Comparison of ENCODE assay signal across 12 mouse cellular contexts in genomic region chr12:75358714-75359113, GRCm38 (mm10). TPM values are rescaled to one million over a fixed set of nuclear protein-coding genes. Genes with fewer than 3 reads are reported as not detected.
DNase-seq lines count a peak whose midpoint lies in the region; ATAC-seq and TF ChIP-seq lines count a peak whose summit lies in the region.
"Had no signal": no experiment of that assay in that cellular context is flagged by ENCODE, and none has a peak within 500 bp of the region (broad histone marks: within the 10 kb centered on the region; RNA-seq: fewer than 3 reads in every experiment).

No protein-coding gene starts in this region.

- no peak for ATAC-seq in hindbrain, postnatal 0 days
- no peak for ATAC-seq in hindbrain, embryonic 16.5 days
- no peak for ATAC-seq in megakaryocyte, adult 5-6 weeks (ENCODE audit: poor library complexity, severe bottlenecking)
- ATAC-seq: midbrain, embryonic 13.5 days had no signal

- DNase-seq in hindbrain, postnatal 0 days (ENCODE audit: low spot score) = peak; percentile 32
- peak; percentile 94 for DNase-seq in NIH3T3 (ENCODE audit: low read depth)
- DNase-seq in gastrocnemius, postnatal 10 days = peak; percentile 66
- DNase-seq in lung, adult 18-20 months = peak; percentile 48 to 64
- no peak for DNase-seq in embryo, embryonic 11 days
- no peak for DNase-seq in spleen, postnatal 14 days (ENCODE audit: low spot score in 2 of 2)
- DNase-seq: right cerebral cortex, postnatal 14 days had no signal

- no peaks in the 10 kb centered on the region for H3K27me3 ChIP-seq in hindbrain, postnatal 0 days (ENCODE audit: insufficient read depth, low read length)
- H3K27me3 ChIP-seq in hindbrain, embryonic 16.5 days (replicated peaks; ENCODE audit: control insufficient read depth, insufficient read depth, low read length) = no peaks in the 10 kb centered on the region
- H3K27me3 ChIP-seq: heart, embryonic 13.5 days; midbrain, embryonic 13.5 days had no signal

- H3K4me2 ChIP-seq in hindbrain, postnatal 0 days (ENCODE audit: low read depth, low read length) = no peak overlapping the region
- no peak overlapping the region for H3K4me2 ChIP-seq in hindbrain, embryonic 16.5 days (ENCODE audit: low read length)
- H3K4me2 ChIP-seq: heart, embryonic 13.5 days; midbrain, embryonic 13.5 days had no signal

- no peaks in the 10 kb centered on the region for H3K9me3 ChIP-seq in hindbrain, postnatal 0 days (ENCODE audit: low read length)
- H3K9me3 ChIP-seq in hindbrain, embryonic 16.5 days (ENCODE audit: control insufficient read depth, low read length) = no peaks in the 10 kb centered on the region
- H3K9me3 ChIP-seq: G1E; heart, embryonic 13.5 days; midbrain, embryonic 13.5 days had no signal

- no peak overlapping the region for H3K4me3 ChIP-seq in hindbrain, postnatal 0 days (ENCODE audit: low read length)
- no peak overlapping the region for H3K4me3 ChIP-seq in hindbrain, embryonic 16.5 days (ENCODE audit: low read length)
- H3K4me3 ChIP-seq: heart, embryonic 13.5 days; midbrain, embryonic 13.5 days had no signal

- WGBS in hindbrain, postnatal 0 days = 48% methylated on average over 4 of the region's 4 CpGs
- WGBS in hindbrain, embryonic 16.5 days = 61% methylated on average over 4 of the region's 4 CpGs

- no peaks in the 10 kb centered on the region for H3K4me1 ChIP-seq in hindbrain, postnatal 0 days (ENCODE audit: insufficient read depth, low read length)
- peaks cover 4% of the 10 kb centered on the region; the same call in 1 of the 2 replicates for H3K4me1 ChIP-seq in hindbrain, embryonic 16.5 days (ENCODE audit: control insufficient read depth, insufficient read depth, low read depth, low read length)
- H3K4me1 ChIP-seq: midbrain, embryonic 13.5 days had no signal

- H3K9ac ChIP-seq in hindbrain, postnatal 0 days (replicated peaks; ENCODE audit: low read length) = no peak overlapping the region
- H3K9ac ChIP-seq in hindbrain, embryonic 16.5 days (ENCODE audit: low read depth, low read length) = no peak overlapping the region
- H3K9ac ChIP-seq: heart, embryonic 13.5 days; midbrain, embryonic 13.5 days had no signal

- no peak overlapping the region for H3K27ac ChIP-seq in hindbrain, postnatal 0 days
- no peak overlapping the region for H3K27ac ChIP-seq in hindbrain, embryonic 16.5 days (ENCODE audit: low read depth, low read length)
- H3K27ac ChIP-seq: heart, embryonic 13.5 days; midbrain, embryonic 13.5 days had no signal

- no peaks in the 10 kb centered on the region for H3K36me3 ChIP-seq in hindbrain, postnatal 0 days (ENCODE audit: insufficient read depth, low read length)
- H3K36me3 ChIP-seq in hindbrain, embryonic 16.5 days (ENCODE audit: control insufficient read depth, insufficient read depth, low read length) = no peaks in the 10 kb centered on the region
- H3K36me3 ChIP-seq: G1E; midbrain, embryonic 13.5 days had no signal

- no peak for TF ChIP-seq CTCF in hindbrain, postnatal 0 days (IDR thresholded peaks at IDR 0.05; ENCODE audit: low read depth)

RNA-seq across cellular contexts. Expression of gene Rhoj, which starts 50.6 kb away (rescaled TPM):
- total RNA-seq in hindbrain, postnatal 0 days (2014; rRNA removed) = 27.2 and 37.6 TPM in 2 replicates
- 16.5 and 18.9 TPM in 2 replicates for polyA plus RNA-seq in hindbrain, postnatal 0 days (2015; fragmentation: Nextera tagmentation; extraction: Ambion mirVana)
- polyA plus RNA-seq in hindbrain, embryonic 16.5 days (2015; fragmentation: Nextera tagmentation; extraction: Ambion mirVana) = 20.8 and 24.3 TPM in 2 replicates
- 10 to 100 TPM; 37.9 to 38.6 TPM for total RNA-seq in gastrocnemius, postnatal 10 days (2021)
- total RNA-seq in megakaryocyte, adult 5-6 weeks (2015) = not detected in 2 replicates
- total RNA-seq in megakaryocyte, adult 5-6 weeks (2017) = 0.18 TPM in 1 of 2 replicates, not detected in the other
- polyA plus RNA-seq: G1E had no signal

RNA-seq across cellular contexts. Expression of gene Gphb5, which starts 57.9 kb away (rescaled TPM):
- not detected in 2 replicates for total RNA-seq in hindbrain, postnatal 0 days (2014; rRNA removed)
- polyA plus RNA-seq in hindbrain, postnatal 0 days (2015; fragmentation: Nextera tagmentation; extraction: Ambion mirVana) = not detected in 2 replicates
- polyA plus RNA-seq in hindbrain, embryonic 16.5 days (2015; fragmentation: Nextera tagmentation; extraction: Ambion mirVana) = not detected in 2 replicates
- total RNA-seq in gastrocnemius, postnatal 10 days (2021) = not detected
- not detected in 2 replicates for total RNA-seq in megakaryocyte, adult 5-6 weeks (2015)
- total RNA-seq in megakaryocyte, adult 5-6 weeks (2017) = not detected in 2 replicates
- total RNA-seq: G1E had no signal
- polyA plus RNA-seq: G1E; heart, embryonic 13.5 days; midbrain, embryonic 13.5 days had no signal

Comparison
In these comparisons a context has a peak if more than half of its experiments do, and no peak if none do; other contexts are left out.
1. DNase-seq: peak in hindbrain, postnatal 0 days (single experiment), NIH3T3 (single experiment), gastrocnemius, postnatal 10 days (single experiment) and lung, adult 18-20 months (2 of 2); none in embryo, embryonic 11 days (single experiment) and spleen, postnatal 14 days (0 of 2).
2. RNA of gene Rhoj, which starts 50.6 kb away (total RNA-seq): 37.9 to 38.6 TPM in gastrocnemius, postnatal 10 days and 27.2 to 37.6 TPM in hindbrain, postnatal 0 days; 0.18 TPM in megakaryocyte, adult 5-6 weeks; every median in the first group is over 10 times any median in the second.